Mouse (Mus musculus): ENCODE results near the gene Pip4k2a. TPM values are rescaled to one million over a fixed set of nuclear protein-coding genes. Genes with fewer than 3 reads are reported as not detected.
A peak's percentile ranks its signal among the peaks of the same experiment; 100 is the strongest.

Pip4k2a gene
- polyA plus RNA-seq, 1 experiment from 2014 or later = 8.1 TPM

DNA sequence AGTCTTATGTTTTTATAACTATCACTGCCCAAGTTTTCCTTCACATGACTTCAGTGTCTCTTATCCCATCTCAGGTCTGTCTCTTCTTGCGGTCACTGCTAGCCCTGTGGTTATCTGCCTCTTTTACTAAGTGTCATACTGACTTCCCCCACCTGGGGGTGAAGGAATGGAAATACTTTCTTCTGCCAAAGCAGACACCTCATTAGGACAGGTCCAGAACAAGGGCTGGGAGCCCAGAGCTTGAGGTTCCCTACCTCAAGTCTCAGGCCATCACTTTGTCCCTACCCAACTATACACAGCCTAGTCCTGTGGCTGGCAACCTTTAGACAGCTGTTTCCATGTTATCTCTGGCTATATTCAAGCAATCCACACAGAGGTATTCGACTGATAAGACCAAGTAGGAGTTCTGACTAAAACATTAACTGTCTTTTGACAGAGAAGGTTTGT lies 62.3 kb downstream of the Pip4k2a start:
- H3K27ac ChIP-seq = no peak overlapping the region
- H3K4me1 ChIP-seq = peaks cover 25% of the 10 kb centered on the region
- peak; percentile 24; the same call in 1 of the 2 replicates for ATAC-seq (ENCODE audit: borderline replicate concordance, extremely low read depth, low FRiP score, low TSS enrichment)
- H3K9ac ChIP-seq = no peak overlapping the region
- H3K36me3 ChIP-seq = no peaks in the 10 kb centered on the region
- no peak overlapping the region for H3K4me2 ChIP-seq
- WGBS = 48% methylated on average over 2 of the region's 2 CpGs
- H3K9me3 ChIP-seq = no peaks in the 10 kb centered on the region
- H3K4me3 ChIP-seq = no peak overlapping the region
- no peaks in the 10 kb centered on the region for H3K27me3 ChIP-seq

DNA sequence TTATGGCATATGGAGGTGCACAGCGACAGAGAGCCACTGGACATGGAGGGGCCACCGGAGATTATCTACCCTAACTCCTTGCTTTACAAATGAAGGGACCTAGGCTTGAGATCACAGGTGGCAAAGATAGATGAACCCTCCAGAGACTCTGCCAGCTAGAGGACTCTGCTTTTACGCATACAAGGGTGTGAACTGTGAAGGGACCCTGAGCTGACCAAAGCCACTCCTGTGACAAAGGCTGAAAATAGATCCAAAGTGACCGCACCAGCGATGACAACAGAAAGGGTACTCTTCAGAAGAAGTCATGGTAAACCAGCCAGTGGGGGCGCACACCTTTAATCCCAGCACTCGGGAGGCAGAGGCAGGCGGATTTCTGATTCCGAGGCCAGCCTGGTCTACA lies 63.8 kb downstream of the Pip4k2a start:
- no peaks in the 10 kb centered on the region for H3K27me3 ChIP-seq
- WGBS = 93% methylated on average over 9 of the region's 9 CpGs
- ATAC-seq (ENCODE audit: borderline replicate concordance, extremely low read depth, low FRiP score, low TSS enrichment) = no peak

DNA sequence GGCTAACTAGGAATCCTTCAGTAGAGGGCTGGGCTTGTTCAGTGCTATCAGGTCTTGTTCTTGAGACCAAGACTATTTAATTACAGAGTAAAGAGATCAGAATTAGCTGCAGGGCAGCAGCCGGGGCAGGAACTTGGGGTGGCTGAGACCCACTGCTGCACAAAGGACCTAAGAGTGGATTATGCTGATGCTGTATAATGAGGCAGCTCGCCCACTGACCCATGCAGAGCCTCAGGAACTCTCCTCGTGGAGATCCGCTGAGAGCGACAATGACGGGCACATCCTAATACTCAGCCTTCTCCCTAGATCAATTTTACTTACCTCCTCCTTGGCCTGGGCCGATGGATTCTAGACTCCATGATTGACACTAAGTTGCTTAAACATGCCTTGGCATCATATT lies 64.5 kb downstream of the Pip4k2a start:
- Histone ChIP-seq H3K27me3 (no peaks in the 10 kb centered on the region), H3K4me2 (no peak overlapping the region), H3K36me3 (no peaks in the 10 kb centered on the region), H3K9me3 (no peaks in the 10 kb centered on the region), H3K27ac (no peak overlapping the region), H3K4me3 (no peak overlapping the region), H3K9ac (no peak overlapping the region), H3K4me1 (peaks cover 17% of the 10 kb centered on the region)
- ATAC-seq (ENCODE audit: borderline replicate concordance, extremely low read depth, low FRiP score, low TSS enrichment) = no peak
- 80% methylated on average over 7 of the region's 7 CpGs for WGBS

More for the DNA sequence above, 63.8 kb downstream of the Pip4k2a start:
- Histone ChIP-seq H3K4me2 (no peak overlapping the region), H3K4me3 (no peak overlapping the region), H3K9me3 (no peaks in the 10 kb centered on the region), H3K9ac (no peak overlapping the region), H3K4me1 (peaks cover 24% of the 10 kb centered on the region), H3K27ac (no peak overlapping the region), H3K36me3 (no peaks in the 10 kb centered on the region)

DNA sequence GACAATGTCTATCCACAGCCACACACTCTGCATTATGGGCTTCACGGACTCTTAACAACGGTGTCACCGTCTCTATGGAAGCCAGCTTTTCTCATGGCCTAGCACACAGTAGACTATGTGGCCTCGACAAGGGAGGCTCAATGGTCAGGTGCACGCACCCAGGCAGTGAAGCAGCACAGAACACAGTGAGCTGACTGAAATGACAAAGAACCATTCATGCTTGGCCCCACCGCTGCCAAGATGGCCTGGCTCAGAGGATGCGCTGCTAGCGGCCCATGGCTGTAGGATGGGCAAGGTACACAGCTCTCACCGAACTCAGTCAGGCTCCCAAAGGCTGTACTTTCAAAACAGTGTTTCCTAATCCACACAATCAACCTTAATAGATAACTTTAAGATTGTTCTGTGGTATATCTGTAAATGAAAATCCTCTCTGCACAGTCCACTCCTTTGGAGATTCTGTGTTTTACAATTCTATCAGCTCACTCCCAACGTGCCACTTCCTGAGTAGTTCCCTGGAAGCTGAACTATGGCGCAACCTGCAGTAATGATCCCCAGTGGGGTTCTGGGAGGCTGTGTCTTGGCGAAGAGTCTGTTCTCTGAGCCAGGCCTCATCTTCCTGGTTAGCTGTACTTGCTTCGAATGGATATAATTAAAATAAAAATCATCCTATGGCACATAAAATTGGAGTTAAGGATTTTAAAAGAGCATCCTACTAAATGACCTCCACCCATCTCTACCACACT lies 67.4 kb downstream of the Pip4k2a start:
- Histone ChIP-seq H3K9me3 (no peaks in the 10 kb centered on the region), H3K27me3 (no peaks in the 10 kb centered on the region), H3K4me3 (no peak overlapping the region), H3K4me1 (peaks cover 5% of the 10 kb centered on the region; the same call in 1 of the 2 replicates), H3K36me3 (no peaks in the 10 kb centered on the region), H3K4me2 (no peak overlapping the region), H3K9ac (no peak overlapping the region), H3K27ac (no peak overlapping the region)
- no peak for ATAC-seq (ENCODE audit: borderline replicate concordance, extremely low read depth, low FRiP score, low TSS enrichment)
- WGBS = 89% methylated on average over 13 of the region's 13 CpGs

DNA sequence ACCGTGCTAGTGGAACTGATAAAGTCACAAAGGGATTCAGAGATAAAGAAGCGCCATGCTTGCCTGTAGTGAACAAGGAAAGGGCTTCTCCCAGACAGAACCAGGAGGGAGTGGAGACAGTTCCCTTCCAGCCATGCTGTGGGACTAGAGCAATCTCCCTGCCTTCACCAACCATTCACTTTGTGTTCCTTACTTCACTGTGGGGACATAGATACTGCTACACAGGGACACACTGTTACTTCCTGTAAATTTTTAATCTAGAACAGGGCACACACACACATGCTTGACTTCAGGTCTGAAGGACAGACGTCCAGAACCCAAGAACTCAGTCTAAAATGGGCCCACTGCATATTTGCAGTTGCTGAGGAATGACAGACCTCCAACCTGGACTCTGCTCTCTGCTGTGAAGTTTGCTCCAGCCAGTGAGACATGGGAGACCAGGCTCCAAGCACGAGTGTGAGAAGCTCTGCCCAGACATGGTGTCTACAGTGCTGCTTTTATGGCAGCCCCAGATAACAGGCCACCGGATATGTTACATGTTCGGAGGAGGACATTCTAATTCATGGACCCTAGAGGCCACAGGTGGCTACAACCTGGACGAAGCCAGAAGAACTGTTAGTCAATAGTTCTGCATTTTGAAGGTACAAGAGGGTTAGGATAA lies 69.2 kb downstream of the Pip4k2a start:
- no peak overlapping the region for H3K4me2 ChIP-seq
- H3K36me3 ChIP-seq = no peaks in the 10 kb centered on the region
- WGBS = 71% methylated on average over 7 of the region's 7 CpGs
- no peaks in the 10 kb centered on the region for H3K9me3 ChIP-seq
- H3K27me3 ChIP-seq = no peaks in the 10 kb centered on the region
- H3K4me3 ChIP-seq = no peak overlapping the region
- ATAC-seq (ENCODE audit: borderline replicate concordance, extremely low read depth, low FRiP score, low TSS enrichment) = no peak
- no peak overlapping the region for H3K27ac ChIP-seq
- peaks cover 14% of the 10 kb centered on the region for H3K4me1 ChIP-seq
- H3K9ac ChIP-seq = no peak overlapping the region

DNA sequence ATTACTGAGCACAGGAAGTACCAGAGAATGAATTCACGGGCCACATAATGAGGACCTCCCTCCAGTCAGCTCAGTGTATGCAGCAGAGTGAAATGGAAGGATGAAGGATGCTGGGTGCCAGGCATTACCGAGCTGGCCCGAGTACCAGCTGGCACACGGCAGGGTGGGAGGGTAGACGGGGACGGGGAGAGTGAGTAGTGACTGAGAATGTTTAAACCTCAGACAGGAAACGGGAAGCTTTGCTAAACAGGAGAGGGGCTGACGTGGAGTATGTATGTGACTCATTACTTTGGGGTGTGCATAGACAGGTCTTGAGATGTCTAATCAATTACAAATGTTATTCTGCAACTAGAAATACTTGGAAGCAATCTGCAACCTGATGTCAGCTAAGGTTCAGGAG lies 69.7 kb downstream of the Pip4k2a start:
- peaks cover 19% of the 10 kb centered on the region for H3K4me1 ChIP-seq
- no peaks in the 10 kb centered on the region for H3K36me3 ChIP-seq
- no peak for ATAC-seq (ENCODE audit: borderline replicate concordance, extremely low read depth, low FRiP score, low TSS enrichment)
- 48% methylated on average over 8 of the region's 8 CpGs for whole genome bisulfite sequencing
- H3K9ac ChIP-seq = no peak overlapping the region
- no peaks in the 10 kb centered on the region for H3K9me3 ChIP-seq
- H3K4me2 ChIP-seq = no peak overlapping the region
- no peak overlapping the region for H3K27ac ChIP-seq
- H3K27me3 ChIP-seq = no peaks in the 10 kb centered on the region
- H3K4me3 ChIP-seq = no peak overlapping the region

DNA sequence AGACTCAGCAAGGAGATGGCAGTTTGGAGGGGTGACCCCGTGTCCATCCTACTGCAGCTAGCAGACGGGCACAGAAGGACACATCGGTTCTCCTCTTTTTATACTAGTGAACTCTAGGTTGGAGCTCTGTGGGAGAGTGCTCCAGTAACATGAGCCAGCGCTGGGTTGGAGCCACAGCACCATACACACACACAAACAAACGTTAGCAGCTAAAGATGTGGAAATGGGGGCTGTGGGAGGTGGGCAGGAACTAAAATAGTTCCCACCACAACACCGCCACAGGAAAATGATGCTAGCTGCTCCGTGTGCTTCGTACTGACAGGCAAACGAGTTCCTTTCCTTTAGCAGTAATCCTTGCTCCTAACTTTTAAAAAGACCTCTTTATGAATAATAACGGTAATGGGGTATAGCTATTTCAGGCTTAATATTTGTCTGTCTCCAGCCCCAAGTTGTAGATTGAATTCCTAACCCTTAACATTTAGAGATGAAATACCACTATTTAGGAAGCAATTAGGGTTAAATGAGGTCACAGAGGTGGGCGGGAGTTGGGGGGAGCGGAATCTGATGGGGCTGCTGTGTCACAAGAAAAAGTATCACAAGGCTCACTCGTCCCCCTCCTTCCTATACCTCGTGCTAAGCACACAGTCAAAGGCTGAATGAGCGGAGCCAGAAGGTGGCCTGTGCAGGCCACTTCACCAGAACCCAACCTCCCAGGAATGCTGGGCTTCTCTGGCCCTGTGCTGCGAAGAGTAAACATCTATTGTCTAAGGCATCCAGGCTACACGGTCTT lies 73.9 kb downstream of the Pip4k2a start:
- Histone ChIP-seq H3K36me3 (no peaks in the 10 kb centered on the region), H3K4me2 (no peak overlapping the region; the same call in 1 of the 2 replicates), H3K27ac (no peak overlapping the region), H3K9ac (no peak overlapping the region), H3K27me3 (no peaks in the 10 kb centered on the region), H3K4me3 (no peak overlapping the region), H3K4me1 (peaks cover 26% of the 10 kb centered on the region), H3K9me3 (no peaks in the 10 kb centered on the region)
- 37% methylated on average over 17 of the region's 17 CpGs for WGBS
- ATAC-seq (ENCODE audit: borderline replicate concordance, extremely low read depth, low FRiP score, low TSS enrichment) = no peak

DNA sequence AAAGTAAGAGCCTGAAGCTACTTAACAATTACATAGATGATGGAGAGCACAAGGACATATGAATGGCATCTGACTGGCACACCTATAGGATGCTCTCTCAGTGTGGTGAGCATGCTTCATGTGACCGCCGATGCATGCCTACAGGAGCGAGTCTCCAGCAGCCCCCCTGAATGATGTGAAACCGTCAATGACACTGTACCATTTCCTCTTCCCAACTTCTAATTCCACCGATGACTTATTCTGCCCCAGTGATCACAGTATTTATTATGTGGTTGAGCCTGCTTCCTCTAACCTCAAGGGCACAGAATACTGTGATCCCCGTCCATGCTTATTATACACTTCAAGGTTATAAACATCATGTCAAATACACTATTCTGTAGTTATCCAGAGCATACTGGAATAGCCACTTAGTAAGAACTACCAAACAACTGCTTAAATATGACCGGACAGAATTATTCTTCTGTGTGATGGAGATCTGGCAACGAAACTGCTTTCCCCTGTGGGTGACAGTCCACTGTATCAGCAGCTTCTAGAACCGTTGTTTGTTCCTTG lies 74.8 kb downstream of the Pip4k2a start:
- no peaks in the 10 kb centered on the region for H3K27me3 ChIP-seq
- no peak overlapping the region for H3K9ac ChIP-seq
- 52% methylated on average over 9 of the region's 9 CpGs for WGBS
- no peak overlapping the region for H3K4me2 ChIP-seq
- no peak overlapping the region for H3K4me3 ChIP-seq
- H3K27ac ChIP-seq = no peak overlapping the region
- ATAC-seq (ENCODE audit: borderline replicate concordance, extremely low read depth, low FRiP score, low TSS enrichment) = peak; percentile 63; the same call in 1 of the 2 replicates
- H3K36me3 ChIP-seq = no peaks in the 10 kb centered on the region
- H3K4me1 ChIP-seq = peaks cover 23% of the 10 kb centered on the region
- H3K9me3 ChIP-seq = no peaks in the 10 kb centered on the region

DNA sequence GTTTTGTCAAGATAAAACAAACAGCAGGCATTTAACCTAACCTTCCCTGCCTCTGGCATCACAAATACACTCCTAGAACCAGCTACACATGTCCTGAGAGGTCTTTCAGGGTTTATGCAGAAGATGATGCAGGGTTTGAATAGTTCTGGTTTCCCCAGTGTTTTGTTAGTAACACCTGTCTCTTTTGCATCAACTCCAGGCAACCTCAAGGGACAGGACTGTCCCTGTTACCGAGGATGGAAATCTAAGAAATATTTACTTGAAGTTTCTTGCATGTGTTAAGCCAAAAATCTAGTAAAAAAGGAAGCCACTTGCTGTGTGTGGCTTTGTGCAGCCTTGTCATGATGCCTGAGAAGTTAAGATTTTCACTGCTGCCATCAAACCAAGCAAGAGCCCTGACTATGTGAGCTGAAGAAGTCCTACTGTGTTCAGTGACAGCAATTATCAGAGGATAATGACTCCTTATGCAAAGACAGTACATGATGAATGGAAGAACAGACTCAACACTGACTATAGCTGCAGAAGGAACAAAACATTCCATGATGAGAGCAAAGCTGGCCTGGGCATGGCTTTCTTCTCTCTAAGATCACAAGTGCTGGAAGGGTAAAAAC lies 76.3 kb downstream of the Pip4k2a start:
- H3K4me3 ChIP-seq = no peak overlapping the region
- peaks cover 21% of the 10 kb centered on the region for H3K4me1 ChIP-seq
- no peaks in the 10 kb centered on the region for H3K36me3 ChIP-seq
- H3K27ac ChIP-seq = no peak overlapping the region
- H3K9ac ChIP-seq = no peak overlapping the region
- H3K9me3 ChIP-seq = no peaks in the 10 kb centered on the region
- no peak for ATAC-seq (ENCODE audit: borderline replicate concordance, extremely low read depth, low FRiP score, low TSS enrichment)
- 38% methylated on average over 1 of the region's 1 CpGs for WGBS
- no peak overlapping the region for H3K4me2 ChIP-seq
- no peaks in the 10 kb centered on the region for H3K27me3 ChIP-seq

DNA sequence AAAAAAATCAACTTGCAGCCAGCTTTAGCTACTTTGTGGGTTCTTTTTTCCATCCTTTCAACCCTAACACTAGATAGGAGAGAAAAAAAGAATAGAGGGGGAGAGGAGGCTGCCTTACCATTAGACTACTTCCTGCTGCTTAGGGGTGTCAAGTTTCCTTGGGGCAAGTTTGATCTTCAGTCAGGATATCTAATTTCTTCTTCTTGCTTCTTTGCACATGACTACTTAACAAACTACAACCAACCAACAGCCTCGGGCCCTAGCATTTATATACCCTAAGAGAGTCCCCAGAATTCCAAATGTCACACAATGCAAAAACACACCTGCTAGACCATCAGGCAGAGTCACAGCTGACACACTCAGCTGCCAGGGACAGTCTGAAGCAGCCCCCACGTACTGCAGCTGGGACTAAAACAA lies 77.5 kb downstream of the Pip4k2a start:
- Histone ChIP-seq H3K27me3 (no peaks in the 10 kb centered on the region), H3K9me3 (no peaks in the 10 kb centered on the region), H3K9ac (no peak overlapping the region), H3K4me2 (no peak overlapping the region), H3K4me1 (peaks cover 27% of the 10 kb centered on the region), H3K36me3 (no peaks in the 10 kb centered on the region), H3K27ac (no peak overlapping the region), H3K4me3 (no peak overlapping the region)
- ATAC-seq (ENCODE audit: borderline replicate concordance, extremely low read depth, low FRiP score, low TSS enrichment) = no peak
- WGBS = 19% methylated on average over 2 of the region's 2 CpGs

DNA sequence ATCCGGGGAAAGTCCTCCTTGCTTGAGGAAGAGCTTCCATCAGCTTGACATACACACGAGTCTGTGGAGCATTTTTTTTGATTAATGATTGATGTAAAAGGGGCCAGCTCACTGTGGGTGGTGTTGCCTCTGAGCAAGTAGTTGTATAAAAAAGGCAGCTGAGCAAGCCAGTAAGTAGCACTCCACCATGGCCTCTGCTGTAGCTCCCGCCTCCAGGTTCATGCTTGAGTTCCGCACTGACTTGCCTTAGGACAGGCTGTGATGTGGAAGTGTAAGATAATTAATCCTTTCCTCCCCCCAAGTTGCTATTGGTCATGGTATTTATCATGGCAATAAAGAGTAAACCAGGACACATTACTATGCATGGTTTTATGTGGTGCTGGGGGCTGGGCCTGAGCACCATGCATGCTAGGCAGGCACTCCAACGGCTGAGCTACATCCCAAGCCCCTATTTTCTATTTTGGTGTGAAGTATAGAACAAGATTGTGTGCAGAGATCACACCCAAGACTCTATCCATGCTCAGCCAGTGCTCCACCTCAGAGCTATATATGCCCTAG lies 78.0 kb downstream of the Pip4k2a start:
- ATAC-seq (ENCODE audit: borderline replicate concordance, extremely low read depth, low FRiP score, low TSS enrichment) = no peak

More for the DNA sequence above, 78.0 kb downstream of the Pip4k2a start:
- H3K36me3 ChIP-seq = no peaks in the 10 kb centered on the region
- H3K4me3 ChIP-seq = no peak overlapping the region
- WGBS = 46% methylated on average over 5 of the region's 5 CpGs
- H3K9ac ChIP-seq = no peak overlapping the region
- no peaks in the 10 kb centered on the region for H3K9me3 ChIP-seq
- no peak overlapping the region for H3K4me2 ChIP-seq
- H3K27ac ChIP-seq = no peak overlapping the region
- peaks cover 27% of the 10 kb centered on the region for H3K4me1 ChIP-seq
- no peaks in the 10 kb centered on the region for H3K27me3 ChIP-seq
